Mouse (Mus musculus) liver, postnatal 0 days (tissue): ENCODE measurements around the gene Adora2a. TPM values are rescaled to one million over a fixed set of nuclear protein-coding genes. Genes with fewer than 3 reads are reported as not detected.
A peak's percentile ranks its signal among the peaks of the same experiment; 100 is the strongest.

Experiments used
- ATAC-seq: fragments of 200-750 bp; cut with Nextera tagmentation; 2 replicates; pipeline ENCODE4 v1.8.0; 2017; ENCODE audit warnings: mild to moderate bottlenecking, moderate library complexity
- DNase-seq: peaks from one replicate; pipeline ENCODE4 v3.0.0-alpha.2; 2016
- H3K27ac ChIP-seq: fragments of 300-500 bp; sonication (generic); 2 replicates; pipeline ENCODE4 v1.5.1; 2014; ENCODE audit warnings: antibody characterized with exemption, moderate library complexity, mild to moderate bottlenecking, low read depth
- H3K27me3 ChIP-seq: fragments of 300-500 bp; sonication (generic); 2 replicates; pipeline ENCODE4 v1.6.1; 2014; ENCODE audit warnings: low read length, control low read depth, mixed read lengths; ENCODE audit not compliant: insufficient read depth
- H3K36me3 ChIP-seq: fragments of 300-500 bp; sonication (generic); replicated peaks from 2 replicates; pipeline ENCODE4 v1.6.1; 2014; ENCODE audit warnings: mild to moderate bottlenecking, control low read depth, low read length, moderate library complexity, mixed read lengths; ENCODE audit not compliant: insufficient read depth
- H3K4me1 ChIP-seq: fragments of 300-500 bp; sonication (generic); 2 replicates; pipeline ENCODE4 v1.6.1; 2014; ENCODE audit warnings: antibody characterized with exemption, mild to moderate bottlenecking, control low read depth; ENCODE audit not compliant: insufficient read depth
- H3K4me2 ChIP-seq: fragments of 300-500 bp; sonication (generic); 2 replicates; pipeline ENCODE4 v1.6.1; 2014; ENCODE audit warnings: low read depth, mild to moderate bottlenecking, low read length, moderate library complexity, mixed read lengths
- H3K4me3 ChIP-seq: fragments of 300-500 bp; sonication (generic); 2 replicates; pipeline ENCODE4 v1.5.1; 2014; ENCODE audit warnings: low read depth, low read length
- H3K9ac ChIP-seq: fragments of 300-500 bp; sonication (generic); replicated peaks from 2 replicates; pipeline ENCODE4 v1.6.1; 2014; ENCODE audit warnings: mild to moderate bottlenecking, moderate library complexity
- H3K9me3 ChIP-seq: fragments of 300-500 bp; sonication (generic); 2 replicates; pipeline ENCODE4 v1.6.1; 2016; ENCODE audit warnings: mild to moderate bottlenecking, control low read depth, low read length, mixed read lengths
- CTCF ChIP-seq: sonication (generic); IDR thresholded peaks from 2 replicates; pipeline ENCODE4 v1.5.1; 2016; ENCODE audit warnings: antibody characterized with exemption, low read depth
- EP300 ChIP-seq: IDR thresholded peaks from 2 replicates; pipeline ENCODE4 v1.6.1; 2016; ENCODE audit warnings: antibody characterized with exemption, low read depth, mild to moderate bottlenecking
- WGBS: fragments of 180-500 bp; shearing (Covaris S2); extraction: QIAGEN DNeasy Blood & Tissue Kit; methylation state at CpG from one replicate; pipeline ENCODE4 v1.1.7; 2014; ENCODE audit not compliant: insufficient replicate concordance; 5-methylcytosine and 5-hydroxymethylcytosine counted together
- polyA plus RNA-seq: library from polyadenylated mRNA; unstranded; fragments of >200 nt; fragmentation: Nextera tagmentation; extraction: Ambion mirVana; gene quantifications from 2 replicates; pipeline ENCODE4 v1.2.1, GENCODE M21; 2015

Gene Adora2a
- polyA plus RNA-seq: 1.8 and 1.9 TPM in 2 replicates

DNA sequence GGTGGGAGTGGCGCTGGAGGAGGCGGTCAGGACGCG is at the start of gene Adora2a:
Adora2a (plus strand) TSS at position 6 of the 36 bp plus-strand sequence.
- H3K9me3 ChIP-seq: no peaks in the 10 kb centered on the region
- H3K9ac ChIP-seq: peak within 1 kb of the TSS; percentile 61
- WGBS: 0% methylated on average over 4 of the region's 4 CpGs
- TF ChIP-seq CTCF (no peak), EP300 (no peak)
- H3K4me2 ChIP-seq: peak within 1 kb of the TSS; percentile 71
- H3K27me3 ChIP-seq: peaks cover 22% of the 10 kb centered on the region
- peaks cover 29% of the 10 kb centered on the region for H3K4me1 ChIP-seq
- peak within 1 kb of the TSS; percentile 60 for H3K4me3 ChIP-seq
- H3K27ac ChIP-seq: peak within 1 kb of the TSS; percentile 46
- DNase-seq (no peak), ATAC-seq (no peak)
- peaks cover under 1% of the 10 kb centered on the region; the same call in 1 of the 2 replicates for H3K36me3 ChIP-seq

GRCm38 (mm10) chr10:75273020-75273419 is 43.7 kb upstream of the Adora2a start:
- H3K4me2 ChIP-seq: no peak overlapping the region
- no peaks in the 10 kb centered on the region for H3K4me1 ChIP-seq
- no peak overlapping the region for H3K27ac ChIP-seq
- no peak overlapping the region for H3K9ac ChIP-seq
- no peak for DNase-seq
- ATAC-seq: peak; percentile 67
- 48% methylated on average over 4 of the region's 4 CpGs for WGBS
- no peaks in the 10 kb centered on the region for H3K9me3 ChIP-seq
- TF ChIP-seq EP300 (no peak; the same call in 1 of the 2 replicates), CTCF (no peak)
- peaks cover 22% of the 10 kb centered on the region for H3K36me3 ChIP-seq
- H3K4me3 ChIP-seq: no peak overlapping the region
- no peaks in the 10 kb centered on the region for H3K27me3 ChIP-seq

- H3K27ac ChIP-seq: no peak overlapping the region
- no peaks in the 10 kb centered on the region for H3K9me3 ChIP-seq
- no peaks in the 10 kb centered on the region for H3K4me1 ChIP-seq
- no peak for DNase-seq
- H3K36me3 ChIP-seq: peaks cover 31% of the 10 kb centered on the region
- H3K9ac ChIP-seq: no peak overlapping the region
- TF ChIP-seq EP300 (no peak), CTCF (no peak)
- no peaks in the 10 kb centered on the region for H3K27me3 ChIP-seq
- no peak for ATAC-seq
- no peak overlapping the region for H3K4me2 ChIP-seq
- WGBS: 82% methylated on average over 12 of the region's 12 CpGs
- H3K4me3 ChIP-seq: no peak overlapping the region
Measured at GRCm38 (mm10) chr10:75276427-75277013, 40.2 kb upstream of the Adora2a start.

DNA sequence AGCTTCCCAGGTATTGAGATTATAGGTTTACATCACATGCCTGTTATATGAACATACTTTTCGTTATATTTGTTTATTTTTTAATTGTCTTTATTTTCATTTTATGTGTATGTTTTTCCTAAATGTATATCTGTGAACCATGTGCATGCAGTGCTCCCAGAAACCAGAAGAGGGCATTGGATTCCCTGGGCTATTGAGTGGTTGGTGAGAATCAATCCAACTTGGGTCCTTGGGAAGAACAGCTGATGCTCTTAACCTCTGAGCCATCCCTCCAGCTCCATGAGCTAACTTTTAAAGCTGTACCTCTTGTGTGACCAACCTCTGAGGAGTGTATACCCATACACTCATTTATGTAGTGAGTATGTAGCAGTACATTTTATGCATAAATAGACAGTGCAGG is 39.2 kb upstream of the Adora2a start:
- ATAC-seq (no peak), DNase-seq (no peak)
- Histone ChIP-seq H3K9me3 (no peaks in the 10 kb centered on the region), H3K4me2 (no peak overlapping the region), H3K27me3 (no peaks in the 10 kb centered on the region), H3K27ac (no peak overlapping the region), H3K36me3 (peaks cover 31% of the 10 kb centered on the region), H3K4me3 (no peak overlapping the region), H3K9ac (no peak overlapping the region), H3K4me1 (no peaks in the 10 kb centered on the region)
- TF ChIP-seq CTCF: peak; percentile 69
- TF ChIP-seq EP300: no peak
- 79% methylated on average over 1 of the region's 1 CpGs for WGBS

GRCm38 (mm10) chr10:75282648-75283047 is 34.0 kb upstream of the Adora2a start:
- no peak overlapping the region for H3K9ac ChIP-seq
- H3K4me1 ChIP-seq: no peaks in the 10 kb centered on the region
- H3K27ac ChIP-seq: no peak overlapping the region
- DNase-seq (peak; percentile 30), ATAC-seq (no peak)
- peaks cover 18% of the 10 kb centered on the region for H3K36me3 ChIP-seq
- no peak for TF ChIP-seq CTCF
- TF ChIP-seq EP300: no peak
- no peaks in the 10 kb centered on the region for H3K27me3 ChIP-seq
- H3K9me3 ChIP-seq: no peaks in the 10 kb centered on the region
- 55% methylated on average over 5 of the region's 5 CpGs for WGBS
- H3K4me2 ChIP-seq: no peak overlapping the region
- H3K4me3 ChIP-seq: no peak overlapping the region

DNA sequence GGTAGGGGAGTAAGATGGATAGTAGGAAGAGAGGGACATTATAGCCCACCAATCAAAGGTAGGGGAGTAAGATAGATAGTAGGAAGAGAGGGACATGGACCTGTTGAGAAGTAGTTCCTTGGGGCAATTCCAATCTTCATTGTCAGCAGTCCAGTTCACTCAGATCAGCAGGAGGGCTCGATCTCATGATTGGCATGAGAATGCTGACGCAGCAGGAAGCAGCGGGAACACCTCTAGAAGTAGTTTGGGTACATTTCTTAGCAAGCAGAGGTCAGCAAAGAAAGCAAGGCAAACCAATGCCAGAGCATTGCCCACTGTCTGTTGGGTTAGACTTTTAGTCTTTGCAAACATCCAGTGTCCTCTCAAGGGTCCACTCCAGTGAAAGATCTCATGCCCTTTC is 32.9 kb upstream of the Adora2a start:
- Histone ChIP-seq H3K4me2 (no peak overlapping the region), H3K27me3 (no peaks in the 10 kb centered on the region), H3K9ac (no peak overlapping the region), H3K9me3 (no peaks in the 10 kb centered on the region), H3K36me3 (peaks cover 17% of the 10 kb centered on the region; the same call in 1 of the 2 replicates), H3K4me3 (no peak overlapping the region), H3K4me1 (no peaks in the 10 kb centered on the region), H3K27ac (no peak overlapping the region)
- DNase-seq (no peak), ATAC-seq (no peak)
- no peak for TF ChIP-seq CTCF
- no peak for TF ChIP-seq EP300
- 89% methylated on average over 3 of the region's 3 CpGs for WGBS

- Histone ChIP-seq H3K27ac (no peak overlapping the region), H3K4me1 (no peaks in the 10 kb centered on the region), H3K9ac (no peak overlapping the region), H3K9me3 (no peaks in the 10 kb centered on the region), H3K4me2 (no peak overlapping the region), H3K27me3 (no peaks in the 10 kb centered on the region), H3K4me3 (no peak overlapping the region), H3K36me3 (peaks cover 9% of the 10 kb centered on the region; the same call in 1 of the 2 replicates)
- TF ChIP-seq CTCF (no peak), EP300 (no peak)
- ATAC-seq (no peak), DNase-seq (no peak)
- 55% methylated on average over 7 of the region's 7 CpGs for WGBS
Measured at GRCm38 (mm10) chr10:75288579-75288978, 28.1 kb upstream of the Adora2a start.
